Mouse (Mus musculus) heart, adult 11 months (tissue): ENCODE results near the gene Anapc11.
A peak's percentile ranks its signal among the peaks of the same experiment; 100 is the strongest.

Experiments used
- DNase-seq: peaks from one replicate; pipeline ENCODE4 v3.0.0; 2022

Anapc11 gene

DNA sequence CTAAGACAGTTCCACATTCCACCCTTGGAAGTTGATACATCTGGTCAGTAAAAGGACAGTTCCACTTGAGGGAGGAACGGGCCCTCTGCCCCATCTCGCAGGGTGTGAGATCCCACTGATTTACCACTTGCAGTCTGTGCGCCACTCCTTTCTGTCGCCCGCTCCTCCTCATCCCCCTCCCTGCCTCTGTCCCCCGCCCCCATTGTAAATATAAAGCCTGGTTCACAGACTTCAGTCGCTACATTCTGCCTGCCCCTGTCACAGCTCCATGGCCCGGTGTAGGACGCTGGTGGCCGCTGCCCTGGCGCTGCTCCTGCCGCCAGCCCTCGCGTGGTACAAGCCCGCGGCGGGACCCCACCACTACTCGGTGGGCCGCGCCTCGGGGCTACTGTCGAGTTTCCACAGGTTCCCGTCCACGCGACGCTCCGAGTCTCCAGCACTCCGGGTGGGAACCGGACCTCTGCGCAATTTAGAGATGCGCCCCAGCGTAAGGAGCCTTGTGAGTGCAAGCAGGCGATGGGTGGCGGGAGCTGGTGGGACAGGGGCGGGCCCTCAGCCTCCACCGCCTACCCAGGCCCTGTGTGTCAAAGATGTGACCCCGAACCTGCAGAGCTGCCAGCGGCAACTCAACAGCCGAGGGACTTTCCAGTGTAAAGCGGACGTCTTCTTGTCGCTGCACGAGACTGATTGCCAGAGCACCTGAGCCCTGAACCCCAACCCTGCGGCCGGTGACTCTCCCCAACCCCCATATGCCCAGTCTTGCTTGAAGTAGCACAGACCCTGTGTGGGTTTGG lies 10.2 kb downstream of the Anapc11 start, which contains the start of gene Npb:
Gene Npb, plus strand, starts transcription at position 237 of the 794 bp plus-strand sequence.
- DNase-seq = no peak

GRCm38 (mm10) chr11:120609250-120609649 lies 11.0 kb downstream of the Anapc11 start:
- DNase-seq = no peak

- DNase-seq = peak; percentile 90
These were observed 12.3 kb downstream of the Anapc11 start for GRCm38 (mm10) chr11:120610477-120611046.

GRCm38 (mm10) chr11:120612763-120613162 lies 14.5 kb downstream of the Anapc11 start:
- peak; percentile 97 for DNase-seq

DNA sequence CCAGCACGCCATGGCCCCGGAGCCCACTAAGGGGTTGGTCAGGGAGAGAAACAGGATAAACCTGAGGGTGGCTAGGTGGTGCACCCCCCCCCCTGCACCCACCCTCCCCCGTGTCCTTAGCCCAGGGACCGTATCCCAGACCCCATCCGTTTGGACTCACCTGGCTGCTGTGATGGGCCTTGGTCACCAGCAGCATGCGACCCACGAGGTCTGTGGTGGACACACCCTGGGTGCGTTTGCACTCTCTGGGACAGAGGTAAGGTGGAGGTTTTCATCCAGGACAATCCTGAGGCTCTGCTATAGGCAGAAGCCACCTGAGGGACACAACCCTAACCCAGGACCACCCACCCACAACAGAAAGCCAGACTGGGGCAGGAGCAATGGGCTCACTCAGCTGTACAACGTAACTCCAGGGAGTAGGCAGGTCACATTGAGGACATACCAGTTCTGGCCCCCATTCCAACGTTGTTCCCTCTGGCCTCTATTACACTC lies 15.3 kb downstream of the Anapc11 start:
- DNase-seq = peak; percentile 89

DNA sequence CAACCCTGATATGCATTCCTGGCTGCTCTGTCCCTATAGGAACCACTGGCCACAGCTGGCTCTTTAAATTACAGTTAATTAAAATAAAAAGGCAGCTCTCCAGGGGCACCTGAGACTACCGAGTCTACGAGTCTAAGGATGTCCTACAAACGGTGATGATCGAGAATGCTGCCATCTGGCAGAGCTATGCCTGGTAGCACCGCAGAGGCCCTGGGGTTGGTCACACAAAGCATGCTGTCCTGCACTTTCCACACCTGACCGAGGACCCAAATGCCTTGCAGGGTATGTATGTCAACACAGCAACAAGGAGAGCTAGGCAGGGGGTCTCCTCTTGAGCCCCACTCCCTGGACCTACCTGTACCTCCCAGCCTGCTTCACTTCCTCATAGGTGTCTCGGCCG lies 15.8 kb downstream of the Anapc11 start:
- DNase-seq = peak; percentile 91

DNA sequence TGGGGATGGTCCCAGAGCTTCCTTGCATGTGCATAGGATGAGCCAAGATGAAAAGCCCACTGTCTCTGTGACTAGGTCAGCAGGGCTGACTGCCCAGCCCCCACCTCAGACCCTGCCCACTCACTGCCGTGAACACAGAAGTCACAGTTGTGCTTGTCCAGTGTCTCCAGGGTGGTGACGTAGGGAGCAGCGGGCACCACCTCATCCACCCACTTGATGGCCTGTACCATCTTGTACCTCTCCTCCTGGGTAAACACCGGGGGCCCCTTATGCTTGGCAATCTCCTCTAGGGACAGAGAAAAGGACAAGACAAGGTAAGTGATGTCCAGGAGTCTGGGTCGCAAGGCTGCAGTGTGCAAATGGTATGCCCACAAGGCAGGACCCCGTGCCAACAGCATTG lies 16.9 kb downstream of the Anapc11 start:
- peak; percentile 91 for DNase-seq

GRCm38 (mm10) chr11:120615606-120616203 lies 17.5 kb downstream of the Anapc11 start:
- DNase-seq = peak; percentile 92

GRCm38 (mm10) chr11:120616617-120617294 lies 18.5 kb downstream of the Anapc11 start:
- DNase-seq = peak; percentile 93

DNA sequence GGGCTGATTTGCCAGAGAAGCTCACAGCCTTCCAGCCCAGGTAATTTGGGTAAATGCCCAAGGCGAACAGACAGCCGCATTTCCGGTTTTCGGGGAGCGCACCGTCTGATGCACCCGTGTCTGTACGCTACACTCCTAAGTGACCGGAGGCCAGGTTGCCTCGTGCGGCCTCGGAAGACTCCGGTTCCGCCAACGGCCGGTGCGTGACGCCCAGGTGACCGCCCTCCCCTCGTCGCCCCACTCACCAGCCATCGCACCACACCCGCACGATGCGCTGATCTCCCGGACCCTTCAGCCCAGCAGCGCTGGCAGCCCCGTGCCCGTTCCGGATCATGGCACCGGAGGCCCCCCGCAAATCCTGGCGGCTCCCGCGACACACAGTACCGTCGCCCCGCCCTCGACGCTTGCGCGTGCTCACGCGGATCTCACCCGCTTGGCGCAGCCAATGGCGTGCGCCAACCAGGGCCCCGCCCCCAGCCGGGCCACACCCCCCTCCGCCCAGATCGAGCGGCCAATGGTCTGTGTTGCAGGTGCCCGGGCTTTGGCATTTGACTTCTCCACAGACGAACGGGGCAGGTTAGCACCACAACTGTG lies 19.4 kb downstream of the Anapc11 start, which contains the start of gene Pcyt2:
Gene Pcyt2, minus strand, starts transcription at position 418 of the 594 bp plus-strand sequence.
- DNase-seq = peak; percentile 99

GRCm38 (mm10) chr11:120618619-120619535 lies 20.7 kb downstream of the Anapc11 start:
- peak; percentile 93 for DNase-seq

DNA sequence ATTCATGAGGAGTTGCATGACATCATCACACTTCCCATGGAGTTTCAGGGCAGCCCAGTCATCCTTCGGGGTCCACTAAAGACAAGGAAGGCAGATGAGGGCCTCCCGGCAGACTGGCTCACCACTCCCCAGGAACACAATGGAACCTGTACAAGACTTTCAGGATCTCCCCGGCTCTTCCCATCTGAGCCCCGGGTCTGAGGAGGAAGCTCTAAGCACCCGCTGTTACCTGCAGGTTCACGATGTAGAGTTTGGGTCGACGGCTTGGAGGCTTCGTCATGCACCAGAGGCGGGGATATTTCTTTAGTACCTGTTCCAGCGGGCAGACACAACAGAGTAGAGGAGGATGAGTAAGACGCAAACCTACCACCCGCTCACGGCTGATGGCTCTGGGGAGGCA lies 22.0 kb downstream of the Anapc11 start:
- DNase-seq = peak; percentile 90

GRCm38 (mm10) chr11:120622805-120623204 lies 24.6 kb downstream of the Anapc11 start:
- DNase-seq = no peak

DNA sequence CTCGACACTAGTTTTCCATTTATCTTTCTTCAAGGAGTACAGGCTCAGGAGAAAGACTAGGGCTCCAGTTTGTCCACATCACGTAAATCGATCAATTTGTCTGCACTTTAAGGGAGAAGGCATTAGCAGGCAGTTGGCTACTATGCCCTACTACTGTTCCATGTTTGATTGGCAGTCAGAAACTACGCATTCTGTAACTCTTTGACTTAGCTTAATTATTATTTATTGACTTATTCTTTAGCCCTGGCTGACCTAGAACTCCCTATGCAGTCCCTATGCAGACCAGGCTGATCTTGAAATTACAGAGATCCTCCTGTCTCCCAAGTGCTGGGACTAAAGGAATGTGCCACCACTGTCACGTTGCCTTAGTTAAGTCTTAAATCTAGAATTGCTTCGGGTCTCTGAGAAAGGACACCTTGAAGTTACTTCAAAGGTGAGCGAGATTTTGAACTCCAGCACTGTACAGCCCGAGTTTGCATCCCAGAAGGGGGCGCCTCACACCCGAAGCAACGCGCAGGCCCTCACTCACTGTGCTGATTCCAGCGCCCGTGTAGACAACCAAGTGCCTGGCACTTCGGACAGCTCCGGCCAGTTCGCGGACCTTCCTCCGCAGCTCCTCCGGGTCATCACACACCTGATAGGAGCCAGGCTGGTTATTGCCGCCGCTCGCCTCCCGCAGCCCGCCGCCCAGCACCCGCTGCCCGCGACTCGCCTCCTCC lies 25.9 kb downstream of the Anapc11 start:
- DNase-seq = no peak

GRCm38 (mm10) chr11:120624680-120625111 lies 26.5 kb downstream of the Anapc11 start:
- DNase-seq = peak; percentile 99

GRCm38 (mm10) chr11:120625152-120625775 lies 27.0 kb downstream of the Anapc11 start, which contains the start of gene Sirt7:
TSS of gene Sirt7 (minus strand) at chr11:120625240.
- peak; percentile 94 for DNase-seq

DNA sequence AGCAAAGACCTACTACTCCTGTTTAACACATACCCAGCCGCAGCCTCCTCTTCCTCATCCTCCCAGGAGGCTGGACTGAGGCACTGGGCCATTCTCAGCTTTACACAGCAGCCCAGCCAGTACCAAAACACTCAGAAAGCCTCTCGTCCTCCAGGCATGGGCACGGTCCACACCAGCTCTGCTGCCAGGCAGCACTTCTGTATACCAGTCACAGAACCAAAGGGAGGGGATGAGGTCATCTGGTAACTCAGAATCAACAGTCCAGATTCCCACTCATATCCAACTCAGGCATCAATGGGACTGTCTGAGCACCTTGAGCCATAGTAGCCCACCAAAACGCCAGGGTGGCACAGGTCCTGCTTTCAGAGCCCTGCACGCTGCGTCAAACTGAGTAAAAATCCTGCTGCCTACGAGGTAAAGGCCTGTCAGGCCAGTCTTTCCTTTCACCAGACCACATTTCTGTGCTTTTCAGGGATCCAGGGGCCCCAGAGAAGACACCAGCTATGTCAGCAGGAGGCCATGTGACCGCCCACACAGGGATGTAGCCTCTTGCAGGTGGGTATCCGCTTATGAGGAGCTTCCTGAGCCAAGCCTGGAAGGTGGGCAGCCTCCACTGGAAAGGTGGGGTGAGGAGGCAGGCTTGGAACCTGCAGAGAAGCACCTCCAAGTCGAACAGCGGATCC lies 28.7 kb downstream of the Anapc11 start:
- DNase-seq = peak; percentile 91

- DNase-seq = peak; percentile 94
These were observed 29.5 kb downstream of the Anapc11 start for GRCm38 (mm10) chr11:120627468-120628300.
